ENCODE assay signal across 28 mouse cellular contexts in the genomic region with DNA sequence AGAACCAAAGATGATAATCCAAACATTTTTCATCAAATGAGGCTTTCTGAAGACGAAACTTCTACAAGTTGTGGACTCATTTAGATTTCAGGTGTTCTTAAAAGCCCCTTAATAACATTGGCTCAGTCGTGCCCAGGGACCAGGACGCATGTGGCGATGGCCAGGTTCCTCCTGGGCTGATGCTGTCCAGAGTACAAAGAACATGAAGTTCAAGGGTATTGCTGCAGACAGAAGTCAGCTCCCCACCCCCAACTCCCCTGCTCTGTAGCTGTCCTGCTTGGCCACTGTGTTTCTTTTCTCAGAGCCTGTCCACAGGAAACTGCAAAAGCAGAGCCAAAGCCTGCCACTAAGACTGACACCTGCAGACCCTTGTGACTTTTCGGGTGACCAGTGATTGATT. TPM values are rescaled to one million over a fixed set of nuclear protein-coding genes. Genes with fewer than 3 reads are reported as not detected.
DNase-seq lines count a peak whose midpoint lies in the region; ATAC-seq and TF ChIP-seq lines count a peak whose summit lies in the region.
"Had no signal": no experiment of that assay in that cellular context is flagged by ENCODE, and none has a peak within 500 bp of the region (broad histone marks: within the 10 kb centered on the region; RNA-seq: fewer than 3 reads in every experiment).

No protein-coding gene starts in this region.

- peaks cover 3% of the 10 kb centered on the region; the same call in 1 of the 2 replicates for H3K36me3 ChIP-seq in heart, embryonic 10.5 days
- no peaks in the 10 kb centered on the region for H3K36me3 ChIP-seq in heart, embryonic 12.5 days
- H3K36me3 ChIP-seq: embryonic facial prominence, embryonic 10.5 days; embryonic facial prominence, embryonic 13.5 days; forebrain, embryonic 12.5 days; forebrain, embryonic 15.5 days; heart, embryonic 15.5 days had no signal

- no peaks in the 10 kb centered on the region for H3K9me3 ChIP-seq in heart, embryonic 10.5 days
- H3K9me3 ChIP-seq in heart, embryonic 12.5 days (replicated peaks) = no peaks in the 10 kb centered on the region
- H3K9me3 ChIP-seq: embryonic facial prominence, embryonic 10.5 days; embryonic facial prominence, embryonic 13.5 days; forebrain, embryonic 12.5 days; forebrain, embryonic 15.5 days; heart, embryonic 15.5 days had no signal

- H3K4me3 ChIP-seq in heart, embryonic 10.5 days = no peak overlapping the region
- H3K4me3 ChIP-seq in heart, embryonic 12.5 days = no peak overlapping the region
- no peak overlapping the region for H3K4me3 ChIP-seq in olfactory bulb, adult 2 months (ENCODE audit: insufficient read depth, low read depth, low read length)
- H3K4me3 ChIP-seq: embryonic facial prominence, embryonic 10.5 days; embryonic facial prominence, embryonic 13.5 days; erythroblast, embryonic 14.5 days; forebrain, embryonic 12.5 days; forebrain, embryonic 15.5 days; heart, adult 2 months; heart, embryonic 15.5 days had no signal

- H3K4me2 ChIP-seq in heart, embryonic 12.5 days = no peak overlapping the region
- H3K4me2 ChIP-seq: embryonic facial prominence, embryonic 13.5 days; forebrain, embryonic 12.5 days; forebrain, embryonic 15.5 days; heart, embryonic 11.5 days; heart, embryonic 15.5 days; hindbrain, embryonic 14.5 days had no signal

- H3K4me1 ChIP-seq in heart, embryonic 10.5 days = peaks cover 20% of the 10 kb centered on the region
- H3K4me1 ChIP-seq in heart, embryonic 12.5 days (replicated peaks) = peaks cover 15% of the 10 kb centered on the region
- H3K4me1 ChIP-seq in olfactory bulb, adult 2 months (ENCODE audit: control insufficient read depth, insufficient read depth, low read length) = peaks cover 24% of the 10 kb centered on the region

- DNase-seq in adrenal gland, postnatal 10 days = peak; percentile 49
- DNase-seq in adrenal gland, postnatal 25 days = no peak
- peak; percentile 73 for DNase-seq in heart, embryonic 10.5 days (ENCODE audit: low spot score)
- DNase-seq in embryo, embryonic 9.5 days (ENCODE audit: extremely low spot score) = no peak
- DNase-seq: cerebellum, adult 11 months; cerebellum, adult 2 months; cerebellum, adult 9-11 months; cerebellum, postnatal 25 days; gastrocnemius, postnatal 25 days; heart, adult 2 months; heart, postnatal 10 days; heart, postnatal 4 days; kidney, adult 18-20 months had no signal

- H3K27me3 ChIP-seq in heart, embryonic 10.5 days (ENCODE audit: insufficient read depth, poor library complexity, severe bottlenecking) = no peaks in the 10 kb centered on the region
- H3K27me3 ChIP-seq in heart, embryonic 12.5 days (replicated peaks) = no peaks in the 10 kb centered on the region
- H3K27me3 ChIP-seq: embryonic facial prominence, embryonic 13.5 days; forebrain, embryonic 12.5 days; forebrain, embryonic 15.5 days; heart, embryonic 15.5 days had no signal

- no peak overlapping the region for H3K27ac ChIP-seq in heart, embryonic 10.5 days
- no peak overlapping the region for H3K27ac ChIP-seq in heart, embryonic 12.5 days (ENCODE audit: poor library complexity, severe bottlenecking)
- H3K27ac ChIP-seq in olfactory bulb, adult 2 months (ENCODE audit: insufficient read depth, low read depth, low read length) = 0 out of 2 replicates have a peak overlapping the region, but pooled peaks have one; percentile 3
- H3K27ac ChIP-seq: embryonic facial prominence, embryonic 10.5 days; embryonic facial prominence, embryonic 13.5 days; forebrain, embryonic 12.5 days; forebrain, embryonic 15.5 days; heart, adult 2 months; heart, embryonic 15.5 days; hindbrain, embryonic 14.5 days; hindbrain, postnatal 0 days had no signal

- ATAC-seq in heart, embryonic 12.5 days (ENCODE audit: insufficient number of reproducible peaks, low FRiP score) = no peak
- ATAC-seq: CD4-positive, CD25-positive, alpha-beta regulatory T cell, adult 4 months; forebrain, embryonic 15.5 days; hindbrain, postnatal 0 days; inflammation-experienced regulatory T-cells, adult 6 months; intestine, embryonic 16.5 days had no signal

- no peak for TF ChIP-seq POLR2A in olfactory bulb, adult 2 months (IDR thresholded peaks at IDR 0.05; ENCODE audit: insufficient read depth, low read depth, low read length)

- H3K9ac ChIP-seq in heart, embryonic 12.5 days = no peak overlapping the region
- H3K9ac ChIP-seq: embryonic facial prominence, embryonic 13.5 days; forebrain, embryonic 12.5 days; forebrain, embryonic 15.5 days; heart, embryonic 15.5 days; hindbrain, embryonic 14.5 days had no signal

- 77% methylated on average over 5 of the region's 5 CpGs for WGBS in heart, embryonic 10.5 days
- 77% methylated on average over 5 of the region's 5 CpGs for WGBS in heart, embryonic 12.5 days
- 92% methylated on average over 5 of the region's 5 CpGs for WGBS in olfactory bulb, adult 2 months

- no peak for TF ChIP-seq CTCF in olfactory bulb, adult 2 months (IDR thresholded peaks at IDR 0.05; ENCODE audit: insufficient read depth, low read depth, low read length)

RNA-seq across cellular contexts. Expression of a gene that starts 45.7 kb away (rescaled TPM):
- total RNA-seq in adrenal gland, postnatal 10 days (2021) = 10 to 100 TPM; 18.4 to 22.7 TPM
- 14.0 and 15.5 TPM in 2 replicates for total RNA-seq in adrenal gland, postnatal 25 days (2021)
- 16.2 and 17.6 TPM in 2 replicates for polyA plus RNA-seq in heart, embryonic 10.5 days (2016; fragmentation: Nextera tagmentation; extraction: Ambion mirVana)
- polyA plus RNA-seq in heart, embryonic 12.5 days (2016; fragmentation: Nextera tagmentation; extraction: Ambion mirVana) = 19.0 and 22.3 TPM in 2 replicates
- polyA plus RNA-seq in olfactory bulb, adult 2 months (2012; ENCODE audit: insufficient read depth, insufficient read length, low replicate concordance, missing spikeins) = not detected in 2 replicates
- total RNA-seq: MEL had no signal

Comparison
In these comparisons a context has a peak if more than half of its experiments do, and no peak if none do; other contexts are left out.
1. DNase-seq: peak in adrenal gland, postnatal 10 days (single experiment) and heart, embryonic 10.5 days (single experiment); none in adrenal gland, postnatal 25 days (single experiment) and embryo, embryonic 9.5 days (single experiment).